Mouse (Mus musculus) regulatory T cell (primary cell): ENCODE measurements around the gene Bicd2.
"Not testable (repeated sequence)": the region's sequence is repeated elsewhere in the genome, so short reads cannot be mapped to it uniquely, and the experiment has no call there.

Experiments used
- in situ Hi-C: fragments of 300-600 bp; cut with MboI, MseI; formaldehyde crosslinking; loops from one replicate; pipeline ENCODE4 v1.15.1; 2025; ENCODE audit warnings: high pct_unique_total_duplicates

Gene Bicd2

GRCm38 (mm10) chr13:49357367-49358026 is 16.1 kb downstream of the Bicd2 start:
- in situ Hi-C loops: no loop called here

GRCm38 (mm10) chr13:49358184-49358583 is 16.8 kb downstream of the Bicd2 start:
- in situ Hi-C loops: no loop called here

GRCm38 (mm10) chr13:49360906-49361406 is 19.6 kb downstream of the Bicd2 start:
- in situ Hi-C loops: no loop called here

- in situ Hi-C loops: no loop called here
Observed at GRCm38 (mm10) chr13:49362364-49362763, 21.0 kb downstream of the Bicd2 start.

GRCm38 (mm10) chr13:49362804-49363203 is 21.4 kb downstream of the Bicd2 start:
- in situ Hi-C loops: no loop called here

- in situ Hi-C loops: no loop called here
Observed at GRCm38 (mm10) chr13:49364716-49365115, 23.3 kb downstream of the Bicd2 start.

- in situ Hi-C loops: no loop called here
Observed at GRCm38 (mm10) chr13:49367657-49368440, 26.5 kb downstream of the Bicd2 start.

- in situ Hi-C loops: no loop called here
Observed at GRCm38 (mm10) chr13:49369404-49369803, 28.0 kb downstream of the Bicd2 start.

GRCm38 (mm10) chr13:49370216-49370615 is 28.8 kb downstream of the Bicd2 start:
- in situ Hi-C loops: not testable (repeated sequence)

- in situ Hi-C loops: not testable (repeated sequence)
Observed at GRCm38 (mm10) chr13:49370916-49371315, 29.5 kb downstream of the Bicd2 start.

GRCm38 (mm10) chr13:49371428-49371899 is 30.1 kb downstream of the Bicd2 start:
- in situ Hi-C loops: no loop called here

GRCm38 (mm10) chr13:49372370-49373060 is 31.1 kb downstream of the Bicd2 start:
- in situ Hi-C loops: no loop called here

GRCm38 (mm10) chr13:49374304-49374703 is 32.9 kb downstream of the Bicd2 start:
- in situ Hi-C loops: no loop called here

GRCm38 (mm10) chr13:49374730-49375129 is 33.3 kb downstream of the Bicd2 start:
- in situ Hi-C loops: loop anchor here (5.0 kb wide), 1 partner anchor 52 kb away; the partner anchor contains the start of gene Fgd3

GRCm38 (mm10) chr13:49377608-49378007 is 36.2 kb downstream of the Bicd2 start:
- in situ Hi-C loops: loop anchor here (5.0 kb wide), 1 partner anchor 55 kb away; the partner anchor contains the start of gene Fgd3

- in situ Hi-C loops: loop anchor here (5.0 kb wide), 1 partner anchor 57 kb away; the partner anchor contains the start of gene Fgd3
Observed at GRCm38 (mm10) chr13:49379301-49379700, 37.9 kb downstream of the Bicd2 start.

- in situ Hi-C loops: no loop called here
Observed at GRCm38 (mm10) chr13:49381230-49381629, 39.8 kb downstream of the Bicd2 start.

- in situ Hi-C loops: no loop called here
Observed at GRCm38 (mm10) chr13:49382997-49383396, 41.6 kb downstream of the Bicd2 start.

- in situ Hi-C loops: no loop called here
Observed at GRCm38 (mm10) chr13:49384751-49385463, 43.5 kb downstream of the Bicd2 start.

GRCm38 (mm10) chr13:49391374-49391773 is 50.0 kb downstream of the Bicd2 start:
- in situ Hi-C loops: no loop called here

- in situ Hi-C loops: no loop called here
Observed at GRCm38 (mm10) chr13:49393579-49393978, 52.2 kb downstream of the Bicd2 start.
